Mouse (Mus musculus): ENCODE results near the gene Myh14. TPM values are rescaled to one million over a fixed set of nuclear protein-coding genes. Genes with fewer than 3 reads are reported as not detected.

The Myh14 gene
- polyA plus RNA-seq, 1 experiment from 2014 or later = 1.9 TPM

DNA sequence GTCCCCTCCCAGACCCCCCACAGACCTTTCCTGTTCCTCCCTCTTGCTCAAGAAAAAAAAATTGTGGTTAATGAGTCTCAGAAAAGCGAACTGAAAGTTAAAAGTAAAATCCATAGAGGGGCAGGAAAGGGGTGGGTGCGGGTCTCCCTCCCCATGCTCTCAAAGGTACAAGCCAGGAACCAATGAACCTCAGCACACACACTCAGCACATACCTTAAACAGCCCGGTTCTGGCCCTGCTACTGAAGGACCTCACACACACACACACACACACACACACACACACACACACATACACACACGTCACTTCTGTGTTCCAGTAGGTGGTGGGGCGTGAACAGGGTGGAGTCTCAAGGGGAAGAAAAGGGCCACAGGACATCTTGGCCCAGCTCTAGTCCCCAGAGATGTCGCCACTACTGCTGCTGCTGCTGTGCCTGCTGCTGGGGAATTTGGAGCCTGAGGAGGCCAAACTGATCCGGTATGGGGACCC, 98.4 kb downstream of the Myh14 start, which contains the start of gene Napsa:
Gene Napsa, plus strand, starts transcription at position 168 of the 489 bp plus-strand sequence.
- Histone ChIP-seq H3K36me3 (ENCODE audit: control insufficient read depth, insufficient read depth, low read length) (no peaks in the 10 kb centered on the region), H3K4me3 (ENCODE audit: low read depth, low read length) (no peak within 1 kb of the TSS), H3K9ac (ENCODE audit: low read length) (no peak within 1 kb of the TSS), H3K9me3 (ENCODE audit: control insufficient read depth, low read length) (no peaks in the 10 kb centered on the region), H3K4me1 (ENCODE audit: control insufficient read depth, insufficient read depth, low read length) (no peaks in the 10 kb centered on the region), H3K27me3 (ENCODE audit: control insufficient read depth, insufficient read depth, low read length) (no peaks in the 10 kb centered on the region), H3K4me2 (ENCODE audit: low read depth, severe bottlenecking) (no peak within 1 kb of the TSS), H3K27ac (replicated peaks; ENCODE audit: low read depth, low read length) (no peak within 1 kb of the TSS)
- ATAC-seq (ENCODE audit: insufficient number of reproducible peaks, low FRiP score, low TSS enrichment, low read depth) = no peak
- 45% methylated on average over 6 of the region's 7 CpGs for WGBS
- no peak for DNase-seq (ENCODE audit: low spot score)

DNA sequence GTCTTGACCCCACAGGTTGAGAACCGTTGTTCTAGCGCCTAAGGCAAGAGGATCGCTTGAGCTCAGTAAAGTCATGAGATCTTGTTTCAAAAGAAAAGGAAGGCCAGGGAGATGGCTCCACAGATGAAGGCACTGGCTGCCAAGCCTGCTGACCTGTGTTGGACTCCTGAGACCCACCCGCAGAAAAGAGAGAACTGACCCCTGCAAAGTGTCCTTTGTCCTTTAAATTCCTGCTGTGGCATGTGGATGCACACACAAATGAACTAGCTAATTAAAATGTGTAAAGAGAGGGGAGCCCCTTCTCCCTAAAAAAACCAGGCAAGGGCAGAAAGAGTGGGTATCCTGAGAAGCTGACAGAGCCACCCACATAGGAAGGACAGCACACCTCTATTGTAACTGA, 98.8 kb downstream of the Myh14 start:
- H3K4me2 ChIP-seq (ENCODE audit: low read depth, severe bottlenecking) = no peak overlapping the region
- H3K9ac ChIP-seq (ENCODE audit: low read length) = no peak overlapping the region
- H3K27ac ChIP-seq (replicated peaks; ENCODE audit: low read depth, low read length) = no peak overlapping the region
- no peaks in the 10 kb centered on the region for H3K4me1 ChIP-seq (ENCODE audit: control insufficient read depth, insufficient read depth, low read length)
- ATAC-seq (ENCODE audit: insufficient number of reproducible peaks, low FRiP score, low TSS enrichment, low read depth) = no peak
- H3K36me3 ChIP-seq (ENCODE audit: control insufficient read depth, insufficient read depth, low read length) = no peaks in the 10 kb centered on the region
- H3K9me3 ChIP-seq (ENCODE audit: control insufficient read depth, low read length) = no peaks in the 10 kb centered on the region
- 59% methylated on average over 4 of the region's 4 CpGs for WGBS
- no peak overlapping the region for H3K4me3 ChIP-seq (ENCODE audit: low read depth, low read length)
- no peak for DNase-seq (ENCODE audit: low spot score)
- H3K27me3 ChIP-seq (ENCODE audit: control insufficient read depth, insufficient read depth, low read length) = no peaks in the 10 kb centered on the region

DNA sequence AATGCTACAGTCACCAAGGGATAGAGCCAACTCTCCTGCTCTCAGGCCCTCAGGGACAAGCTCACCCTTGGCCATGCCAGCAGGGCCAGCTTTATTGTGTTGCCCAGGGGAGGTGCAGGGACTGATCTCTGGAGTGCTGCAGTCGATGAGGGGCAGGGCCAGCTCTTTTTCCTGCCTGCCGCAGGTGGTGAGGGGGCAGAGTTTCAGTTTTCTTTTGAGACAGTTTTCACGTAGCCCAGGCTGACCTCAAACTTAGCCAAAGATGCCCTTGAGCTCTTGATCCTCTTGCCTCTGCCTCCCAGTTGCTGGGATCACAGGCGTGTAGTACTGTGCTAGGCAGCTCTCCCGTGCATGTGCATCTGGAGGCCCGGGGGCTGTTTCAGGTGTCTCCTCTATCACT, 99.7 kb downstream of the Myh14 start:
- Histone ChIP-seq H3K4me1 (ENCODE audit: control insufficient read depth, insufficient read depth, low read length) (no peaks in the 10 kb centered on the region), H3K27me3 (ENCODE audit: control insufficient read depth, insufficient read depth, low read length) (no peaks in the 10 kb centered on the region), H3K9me3 (ENCODE audit: control insufficient read depth, low read length) (no peaks in the 10 kb centered on the region), H3K4me3 (ENCODE audit: low read depth, low read length) (no peak overlapping the region), H3K4me2 (ENCODE audit: low read depth, severe bottlenecking) (no peak overlapping the region), H3K27ac (replicated peaks; ENCODE audit: low read depth, low read length) (no peak overlapping the region), H3K36me3 (ENCODE audit: control insufficient read depth, insufficient read depth, low read length) (no peaks in the 10 kb centered on the region), H3K9ac (ENCODE audit: low read length) (no peak overlapping the region)
- DNase-seq (ENCODE audit: low spot score) (no peak), ATAC-seq (ENCODE audit: insufficient number of reproducible peaks, low FRiP score, low TSS enrichment, low read depth) (no peak)
- 83% methylated on average over 6 of the region's 6 CpGs for WGBS

DNA sequence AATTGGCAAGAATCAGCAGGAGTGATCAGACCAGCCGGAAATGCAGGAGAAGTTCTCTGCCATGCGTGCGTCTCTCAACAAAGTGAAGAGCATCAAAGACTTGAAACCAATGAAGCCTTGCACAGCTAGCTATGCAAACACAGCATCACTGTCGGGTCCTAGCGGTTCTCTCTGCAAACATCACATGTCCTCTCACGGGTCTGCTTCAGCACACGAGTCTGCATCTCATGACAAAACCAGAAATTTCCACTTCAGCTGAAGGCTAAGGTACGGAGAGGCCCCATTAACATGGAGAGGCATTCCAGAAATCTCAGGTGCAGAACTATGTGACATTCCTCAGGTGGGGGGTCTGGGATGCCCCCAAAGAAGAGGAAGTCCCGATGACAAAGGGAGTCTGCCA, 101.8 kb downstream of the Myh14 start:
- 76% methylated on average over 9 of the region's 9 CpGs for WGBS
- no peaks in the 10 kb centered on the region for H3K36me3 ChIP-seq (ENCODE audit: control insufficient read depth, insufficient read depth, low read length)

DNA sequence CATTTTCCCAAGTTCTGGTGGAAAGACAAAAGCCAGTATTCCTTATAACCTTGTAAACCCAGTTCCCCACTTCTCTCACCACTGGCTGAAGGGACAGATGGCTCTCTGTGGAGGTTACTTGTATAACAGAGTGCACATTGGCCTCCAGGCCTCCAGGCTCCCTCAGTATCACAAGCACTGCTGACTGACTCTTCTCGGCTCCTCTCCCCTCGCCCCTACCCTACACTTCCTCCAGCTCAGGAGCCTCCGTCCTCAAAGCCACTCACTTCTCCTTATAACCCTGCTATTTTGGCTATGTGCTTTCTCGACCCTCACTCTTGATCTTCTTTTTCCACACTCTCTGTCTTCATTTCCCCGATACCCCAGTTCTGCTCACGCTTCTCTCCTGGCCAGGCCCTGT, 105.2 kb downstream of the Myh14 start:
- H3K4me1 ChIP-seq (ENCODE audit: control insufficient read depth, insufficient read depth, low read length) = no peaks in the 10 kb centered on the region
- ATAC-seq (ENCODE audit: insufficient number of reproducible peaks, low FRiP score, low TSS enrichment, low read depth) = no peak
- no peak overlapping the region for H3K4me3 ChIP-seq (ENCODE audit: low read depth, low read length)
- no peaks in the 10 kb centered on the region for H3K36me3 ChIP-seq (ENCODE audit: control insufficient read depth, insufficient read depth, low read length)
- H3K9me3 ChIP-seq (ENCODE audit: control insufficient read depth, low read length) = no peaks in the 10 kb centered on the region
- H3K9ac ChIP-seq (ENCODE audit: low read length) = no peak overlapping the region
- no peak overlapping the region for H3K27ac ChIP-seq (replicated peaks; ENCODE audit: low read depth, low read length)
- no peaks in the 10 kb centered on the region for H3K27me3 ChIP-seq (ENCODE audit: control insufficient read depth, insufficient read depth, low read length)
- no peak overlapping the region for H3K4me2 ChIP-seq (ENCODE audit: low read depth, severe bottlenecking)
- WGBS = 72% methylated on average over 6 of the region's 6 CpGs
- DNase-seq (ENCODE audit: low spot score) = no peak

More for the DNA sequence above, 101.8 kb downstream of the Myh14 start:
- no peaks in the 10 kb centered on the region for H3K9me3 ChIP-seq (ENCODE audit: control insufficient read depth, low read length)
- DNase-seq (ENCODE audit: low spot score) (no peak), ATAC-seq (ENCODE audit: insufficient number of reproducible peaks, low FRiP score, low TSS enrichment, low read depth) (no peak)
- no peak overlapping the region for H3K4me3 ChIP-seq (ENCODE audit: low read depth, low read length)
- H3K4me1 ChIP-seq (ENCODE audit: control insufficient read depth, insufficient read depth, low read length) = no peaks in the 10 kb centered on the region
- no peak overlapping the region for H3K9ac ChIP-seq (ENCODE audit: low read length)
- H3K27ac ChIP-seq (replicated peaks; ENCODE audit: low read depth, low read length) = no peak overlapping the region
- no peak overlapping the region for H3K4me2 ChIP-seq (ENCODE audit: low read depth, severe bottlenecking)
- H3K27me3 ChIP-seq (ENCODE audit: control insufficient read depth, insufficient read depth, low read length) = no peaks in the 10 kb centered on the region

DNA sequence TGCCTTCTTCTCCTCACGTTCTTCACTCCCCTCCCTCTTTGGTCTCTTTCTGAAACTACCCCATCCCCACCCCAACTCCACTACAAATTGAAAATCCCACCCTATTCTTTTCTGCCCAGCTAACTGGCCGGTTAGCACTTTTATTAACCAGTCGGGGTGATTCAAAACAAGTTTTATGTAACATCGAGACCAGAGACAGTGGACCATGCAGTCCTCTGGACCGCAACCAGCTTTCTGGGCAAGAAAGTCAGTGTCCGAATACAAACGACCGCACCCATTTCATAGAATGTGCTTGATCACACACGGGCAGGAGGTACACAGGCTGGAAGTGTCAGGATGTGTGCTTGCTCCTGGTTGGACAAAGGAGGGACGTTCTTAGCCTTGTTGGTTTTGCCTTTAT, 106.2 kb downstream of the Myh14 start:
- DNase-seq (ENCODE audit: low spot score) (no peak), ATAC-seq (ENCODE audit: insufficient number of reproducible peaks, low FRiP score, low TSS enrichment, low read depth) (no peak)
- Histone ChIP-seq H3K36me3 (ENCODE audit: control insufficient read depth, insufficient read depth, low read length) (no peaks in the 10 kb centered on the region), H3K4me3 (ENCODE audit: low read depth, low read length) (no peak overlapping the region), H3K27me3 (ENCODE audit: control insufficient read depth, insufficient read depth, low read length) (no peaks in the 10 kb centered on the region), H3K4me1 (ENCODE audit: control insufficient read depth, insufficient read depth, low read length) (no peaks in the 10 kb centered on the region), H3K4me2 (ENCODE audit: low read depth, severe bottlenecking) (no peak overlapping the region), H3K9me3 (ENCODE audit: control insufficient read depth, low read length) (no peaks in the 10 kb centered on the region), H3K9ac (ENCODE audit: low read length) (no peak overlapping the region), H3K27ac (replicated peaks; ENCODE audit: low read depth, low read length) (no peak overlapping the region)
- WGBS = 85% methylated on average over 10 of the region's 10 CpGs

DNA sequence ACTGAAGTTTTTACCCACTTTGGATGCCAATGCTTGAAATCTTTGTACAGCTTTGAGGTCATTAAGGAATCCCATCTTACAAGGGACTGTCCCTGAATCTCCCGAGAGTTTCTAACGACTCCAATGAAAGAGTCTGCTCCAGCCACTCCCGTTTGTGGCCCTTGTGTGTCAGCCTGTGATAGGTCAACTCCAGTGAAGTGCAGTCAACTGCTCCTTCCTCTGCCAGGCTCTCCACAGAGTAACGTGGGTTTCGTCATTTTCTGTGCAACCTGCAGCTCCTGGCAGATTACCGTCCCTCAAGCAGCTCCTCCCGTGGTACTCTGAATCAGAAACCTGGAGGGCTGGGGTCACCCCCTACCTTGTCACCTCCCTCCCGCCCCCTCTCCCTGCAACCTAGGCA, 107.4 kb downstream of the Myh14 start:
- no peaks in the 10 kb centered on the region for H3K36me3 ChIP-seq (ENCODE audit: control insufficient read depth, insufficient read depth, low read length)
- 50% methylated on average over 8 of the region's 8 CpGs for WGBS
- H3K9ac ChIP-seq (ENCODE audit: low read length) = no peak overlapping the region
- no peak for ATAC-seq (ENCODE audit: insufficient number of reproducible peaks, low FRiP score, low TSS enrichment, low read depth)
- H3K27ac ChIP-seq (replicated peaks; ENCODE audit: low read depth, low read length) = no peak overlapping the region
- DNase-seq (ENCODE audit: low spot score) = no peak
- no peak overlapping the region for H3K4me2 ChIP-seq (ENCODE audit: low read depth, severe bottlenecking)
- H3K9me3 ChIP-seq (ENCODE audit: control insufficient read depth, low read length) = no peaks in the 10 kb centered on the region
- H3K4me3 ChIP-seq (ENCODE audit: low read depth, low read length) = no peak overlapping the region
- H3K27me3 ChIP-seq (ENCODE audit: control insufficient read depth, insufficient read depth, low read length) = no peaks in the 10 kb centered on the region
- H3K4me1 ChIP-seq (ENCODE audit: control insufficient read depth, insufficient read depth, low read length) = no peaks in the 10 kb centered on the region

DNA sequence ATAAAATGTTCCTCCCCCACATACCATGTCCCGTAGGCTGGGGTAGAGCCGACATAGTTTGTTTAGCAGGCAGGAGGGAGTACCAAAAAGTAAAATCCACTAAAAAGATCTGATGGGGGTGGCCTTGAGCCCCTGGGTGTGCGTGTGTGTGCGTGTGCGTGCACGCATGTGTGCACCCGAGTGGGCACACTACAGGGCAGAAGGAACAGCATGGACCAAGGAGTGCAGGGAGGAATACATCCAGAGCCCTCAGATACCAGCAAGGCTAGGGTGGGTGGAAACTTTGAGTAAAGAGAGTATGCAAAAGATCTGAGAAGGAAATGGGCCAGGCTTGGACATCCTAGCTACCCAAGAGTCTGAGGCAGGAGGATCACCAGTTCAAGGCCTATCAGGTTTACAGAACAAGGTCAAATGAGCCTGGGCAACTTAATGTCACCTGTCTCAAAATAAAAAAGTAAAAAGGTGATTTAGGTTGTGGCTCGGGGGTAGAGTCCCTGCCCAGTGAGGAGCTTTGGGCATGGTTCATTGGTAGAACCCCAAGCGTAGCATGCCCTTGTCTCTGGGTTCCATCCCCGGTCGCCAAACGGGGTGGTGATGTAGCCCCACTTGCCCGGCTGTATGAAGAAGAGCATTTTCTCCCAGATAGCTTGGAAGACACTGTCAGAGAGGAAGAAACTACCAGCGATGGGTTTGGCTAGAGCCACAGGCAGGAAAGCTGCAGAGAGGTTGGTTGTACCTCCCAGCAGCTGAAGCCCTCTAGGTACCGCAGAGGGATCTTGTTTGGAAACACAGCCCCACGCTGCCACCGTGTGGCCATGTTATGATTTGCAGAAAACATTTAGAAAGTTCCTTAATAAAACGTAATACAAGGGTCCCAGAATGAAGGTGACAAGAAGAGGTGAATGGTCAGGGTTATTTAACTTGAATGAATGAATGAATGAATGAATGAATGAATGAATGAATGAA, 109.9 kb downstream of the Myh14 start:
- H3K4me3 ChIP-seq (ENCODE audit: low read depth, low read length) = no peak overlapping the region
- no peak overlapping the region for H3K9ac ChIP-seq (ENCODE audit: low read length)
- H3K36me3 ChIP-seq (ENCODE audit: control insufficient read depth, insufficient read depth, low read length) = no peaks in the 10 kb centered on the region
- 0 out of 2 replicates have a peak, but pooled peaks have one; percentile 31 for ATAC-seq (ENCODE audit: insufficient number of reproducible peaks, low FRiP score, low TSS enrichment, low read depth)
- no peak overlapping the region for H3K27ac ChIP-seq (replicated peaks; ENCODE audit: low read depth, low read length)
- no peaks in the 10 kb centered on the region for H3K9me3 ChIP-seq (ENCODE audit: control insufficient read depth, low read length)
- H3K27me3 ChIP-seq (ENCODE audit: control insufficient read depth, insufficient read depth, low read length) = no peaks in the 10 kb centered on the region
- peak; percentile 88 for DNase-seq (ENCODE audit: low spot score)
- H3K4me1 ChIP-seq (ENCODE audit: control insufficient read depth, insufficient read depth, low read length) = no peaks in the 10 kb centered on the region
- 55% methylated on average over 18 of the region's 18 CpGs for WGBS
- no peak overlapping the region for H3K4me2 ChIP-seq (ENCODE audit: low read depth, severe bottlenecking)

Measured in limb, embryonic 11.5 days (tissue).